Mouse (Mus musculus) hindbrain, embryonic 15.5 days (tissue): ENCODE measurements around the gene Gpcpd1. TPM values are rescaled to one million over a fixed set of nuclear protein-coding genes. Genes with fewer than 3 reads are reported as not detected.

Experiments used
- ATAC-seq: fragments of 200-750 bp; cut with Nextera tagmentation; 2 replicates; pipeline ENCODE4 v1.8.0; 2017; ENCODE audit warnings: low read depth, moderate number of reproducible peaks, moderate TSS enrichment; ENCODE audit not compliant: low FRiP score
- H3K27ac ChIP-seq: fragments of 300-500 bp; sonication (generic); replicated peaks from 2 replicates; pipeline ENCODE4 v1.5.1; 2015; ENCODE audit warnings: mild to moderate bottlenecking, inconsistent platforms
- H3K27me3 ChIP-seq: fragments of 300-500 bp; sonication (generic); 2 replicates; pipeline ENCODE4 v1.6.1; 2015; ENCODE audit warnings: control low read depth, inconsistent platforms
- H3K36me3 ChIP-seq: fragments of 300-500 bp; sonication (generic); 2 replicates; pipeline ENCODE4 v1.6.1; 2015; ENCODE audit warnings: control low read depth, inconsistent platforms
- H3K4me1 ChIP-seq: fragments of 300-500 bp; sonication (generic); replicated peaks from 2 replicates; pipeline ENCODE4 v1.6.1; 2015; ENCODE audit warnings: control low read depth, inconsistent platforms
- H3K4me2 ChIP-seq: fragments of 300-500 bp; sonication (generic); 2 replicates; pipeline ENCODE4 v1.6.1; 2015; ENCODE audit warnings: moderate library complexity, mild to moderate bottlenecking, inconsistent platforms
- H3K4me3 ChIP-seq: fragments of 300-500 bp; sonication (generic); 2 replicates; pipeline ENCODE4 v1.5.1; 2015; ENCODE audit warnings: mild to moderate bottlenecking, inconsistent platforms
- H3K9ac ChIP-seq: fragments of 300-500 bp; sonication (generic); 2 replicates; pipeline ENCODE4 v1.6.1; 2015; ENCODE audit warnings: inconsistent platforms
- H3K9me3 ChIP-seq: fragments of 300-500 bp; sonication (generic); 2 replicates; pipeline ENCODE4 v1.6.1; 2016; ENCODE audit warnings: control low read depth, inconsistent platforms
- WGBS: fragments of 180-500 bp; shearing (Covaris S2); methylation state at CpG from one replicate; pipeline ENCODE4 v1.1.7; 2015; 5-methylcytosine and 5-hydroxymethylcytosine counted together
- polyA plus RNA-seq: library from polyadenylated mRNA; unstranded; fragments of >200 nt; fragmentation: Nextera tagmentation; extraction: Ambion mirVana; gene quantifications from 2 replicates; pipeline ENCODE4 v1.2.1, GENCODE M21; 2015

Gene Gpcpd1
- polyA plus RNA-seq, 1 experiment from 2014 or later = 76.3 TPM

DNA sequence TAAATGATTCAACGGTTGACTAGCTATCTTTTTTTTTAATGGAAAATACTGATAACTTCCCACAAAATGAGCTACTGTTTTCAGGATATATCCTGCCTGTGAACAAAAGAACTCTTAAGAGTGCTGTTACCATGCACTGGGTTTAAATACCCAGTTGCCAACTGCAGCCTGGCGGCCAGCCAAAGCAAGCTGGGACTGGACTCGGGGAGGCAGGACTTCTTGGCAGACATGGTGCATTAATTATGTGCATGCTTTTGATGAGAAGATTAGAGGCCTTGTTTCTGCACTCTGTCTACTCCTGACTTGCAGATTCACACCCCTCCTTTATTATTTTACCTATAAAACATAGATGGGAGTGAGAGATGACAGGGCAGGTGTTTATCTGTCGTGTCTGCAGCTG lies 5.3 kb downstream of the Gpcpd1 start:
- H3K27me3 ChIP-seq = no peaks in the 10 kb centered on the region
- WGBS = 37% methylated on average over 4 of the region's 4 CpGs
- H3K9ac ChIP-seq = no peak overlapping the region
- ATAC-seq = peak; percentile 35
- H3K4me3 ChIP-seq = no peak overlapping the region
- no peaks in the 10 kb centered on the region for H3K36me3 ChIP-seq
- H3K27ac ChIP-seq = peak overlapping the region; percentile 75
- H3K4me2 ChIP-seq = no peak overlapping the region
- H3K4me1 ChIP-seq = peaks cover 15% of the 10 kb centered on the region
- no peaks in the 10 kb centered on the region for H3K9me3 ChIP-seq

DNA sequence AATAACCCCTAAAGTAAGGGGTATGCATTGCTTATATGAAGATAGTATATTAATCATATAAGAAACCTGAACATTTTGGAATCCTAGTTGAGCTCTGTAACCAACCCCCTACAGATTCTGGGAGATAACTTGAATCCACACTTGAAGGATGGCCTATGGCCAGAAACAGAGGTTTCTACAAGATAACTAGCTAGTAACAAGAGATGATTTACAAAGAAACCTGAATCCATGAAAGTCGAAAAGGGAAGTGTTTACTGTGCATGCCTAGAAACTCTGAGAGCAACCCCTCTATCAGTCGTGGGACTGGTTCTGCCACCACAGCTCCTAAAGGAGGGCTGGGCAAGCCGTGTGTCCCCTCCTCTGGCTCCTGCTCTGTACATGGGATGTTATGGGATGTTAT lies 7.8 kb downstream of the Gpcpd1 start:
- H3K9me3 ChIP-seq = no peaks in the 10 kb centered on the region
- H3K27ac ChIP-seq = no peak overlapping the region
- WGBS = 91% methylated on average over 3 of the region's 3 CpGs
- no peaks in the 10 kb centered on the region for H3K27me3 ChIP-seq
- peaks cover 34% of the 10 kb centered on the region for H3K4me1 ChIP-seq
- H3K9ac ChIP-seq = no peak overlapping the region
- no peaks in the 10 kb centered on the region for H3K36me3 ChIP-seq
- no peak for ATAC-seq
- H3K4me2 ChIP-seq = no peak overlapping the region
- no peak overlapping the region for H3K4me3 ChIP-seq

- H3K27me3 ChIP-seq = no peaks in the 10 kb centered on the region
Observed at GRCm38 (mm10) chr2:132578711-132579110, 8.8 kb downstream of the Gpcpd1 start.

DNA sequence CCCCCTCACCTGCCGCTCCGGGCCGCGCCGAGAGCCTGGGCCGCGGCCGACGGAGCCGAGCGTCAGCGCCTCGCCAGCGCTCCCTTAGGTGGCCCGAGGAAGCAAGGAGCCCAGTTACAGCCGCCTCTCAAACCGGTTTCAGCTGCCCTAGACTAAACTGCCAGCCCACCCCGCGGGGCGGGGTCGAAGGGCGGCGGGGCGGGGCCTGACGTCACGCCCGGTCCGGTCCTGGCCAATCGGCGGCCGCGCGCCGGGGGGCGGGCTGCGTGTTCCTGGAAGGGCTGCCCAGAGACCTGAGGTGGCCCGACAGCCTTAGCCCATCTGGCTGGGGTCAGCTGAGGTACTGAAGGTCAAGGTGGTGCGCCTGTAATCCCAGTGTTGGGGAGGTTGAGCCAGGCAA lies 9.5 kb downstream of the Gpcpd1 start:
- Histone ChIP-seq H3K4me2 (peak overlapping the region; percentile 68), H3K27me3 (no peaks in the 10 kb centered on the region), H3K4me3 (peak overlapping the region; percentile 92), H3K36me3 (no peaks in the 10 kb centered on the region), H3K27ac (peak overlapping the region; percentile 99), H3K9ac (peak overlapping the region; percentile 95), H3K9me3 (no peaks in the 10 kb centered on the region), H3K4me1 (peaks cover 26% of the 10 kb centered on the region)
- WGBS = 1% methylated on average over 24 of the region's 38 CpGs
- peak; percentile 98 for ATAC-seq

More at GRCm38 (mm10) chr2:132578711-132579110, 8.8 kb downstream of the Gpcpd1 start:
- Histone ChIP-seq H3K9me3 (no peaks in the 10 kb centered on the region), H3K27ac (peak overlapping the region; percentile 99; the same call in 1 of the 2 replicates), H3K4me3 (peak overlapping the region; percentile 92; the same call in 1 of the 2 replicates), H3K4me1 (peaks cover 29% of the 10 kb centered on the region), H3K36me3 (no peaks in the 10 kb centered on the region), H3K4me2 (peak overlapping the region; percentile 68; the same call in 1 of the 2 replicates), H3K9ac (no peak overlapping the region)
- no peak for ATAC-seq
- WGBS = 95% methylated on average over 3 of the region's 3 CpGs

DNA sequence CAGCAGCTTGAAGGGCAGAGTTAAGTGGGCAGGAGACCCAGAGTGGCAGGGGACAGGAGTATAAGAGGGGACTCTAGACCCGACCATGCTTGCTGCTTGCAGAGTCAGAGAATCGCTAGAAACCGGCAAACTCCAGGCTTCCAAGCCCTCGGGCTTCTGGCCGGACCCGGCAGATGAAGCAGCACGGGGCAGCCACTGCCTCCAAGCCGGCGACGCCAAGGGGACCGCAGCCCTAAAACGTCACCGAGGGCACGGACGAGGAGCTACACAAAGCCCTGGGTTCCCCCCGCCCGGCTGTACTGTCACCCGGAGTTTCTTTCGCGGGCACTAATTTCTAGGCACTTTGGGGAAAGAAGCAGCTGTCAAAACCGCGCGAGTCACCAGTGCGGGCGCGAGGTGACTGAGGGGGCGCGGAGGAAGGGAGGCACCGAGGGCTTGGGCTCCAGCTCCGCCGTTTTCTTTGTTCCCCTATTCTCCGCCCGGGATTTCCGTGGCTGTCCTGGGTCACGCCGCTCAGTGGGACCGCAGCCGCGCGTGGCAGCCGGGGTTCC lies 10.0 kb downstream of the Gpcpd1 start:
- H3K9ac ChIP-seq = peak overlapping the region; percentile 95
- H3K4me3 ChIP-seq = peak overlapping the region; percentile 92
- ATAC-seq = peak; percentile 83
- peaks cover 26% of the 10 kb centered on the region for H3K4me1 ChIP-seq
- H3K27ac ChIP-seq = peak overlapping the region; percentile 99
- WGBS = 0% methylated on average over 38 of the region's 41 CpGs
- no peaks in the 10 kb centered on the region for H3K9me3 ChIP-seq
- no peaks in the 10 kb centered on the region for H3K36me3 ChIP-seq
- H3K27me3 ChIP-seq = no peaks in the 10 kb centered on the region
- H3K4me2 ChIP-seq = peak overlapping the region; percentile 68

- no peaks in the 10 kb centered on the region for H3K9me3 ChIP-seq
- H3K27ac ChIP-seq = no peak overlapping the region
- peaks cover 21% of the 10 kb centered on the region for H3K4me1 ChIP-seq
- no peaks in the 10 kb centered on the region for H3K36me3 ChIP-seq
- ATAC-seq = no peak
- peak overlapping the region; percentile 68 for H3K4me2 ChIP-seq
- no peaks in the 10 kb centered on the region for H3K27me3 ChIP-seq
- peak overlapping the region; percentile 92 for H3K4me3 ChIP-seq
- WGBS = 48% methylated on average over 3 of the region's 3 CpGs
- H3K9ac ChIP-seq = peak overlapping the region; percentile 36
Observed at GRCm38 (mm10) chr2:132576522-132577135, 10.9 kb downstream of the Gpcpd1 start.

DNA sequence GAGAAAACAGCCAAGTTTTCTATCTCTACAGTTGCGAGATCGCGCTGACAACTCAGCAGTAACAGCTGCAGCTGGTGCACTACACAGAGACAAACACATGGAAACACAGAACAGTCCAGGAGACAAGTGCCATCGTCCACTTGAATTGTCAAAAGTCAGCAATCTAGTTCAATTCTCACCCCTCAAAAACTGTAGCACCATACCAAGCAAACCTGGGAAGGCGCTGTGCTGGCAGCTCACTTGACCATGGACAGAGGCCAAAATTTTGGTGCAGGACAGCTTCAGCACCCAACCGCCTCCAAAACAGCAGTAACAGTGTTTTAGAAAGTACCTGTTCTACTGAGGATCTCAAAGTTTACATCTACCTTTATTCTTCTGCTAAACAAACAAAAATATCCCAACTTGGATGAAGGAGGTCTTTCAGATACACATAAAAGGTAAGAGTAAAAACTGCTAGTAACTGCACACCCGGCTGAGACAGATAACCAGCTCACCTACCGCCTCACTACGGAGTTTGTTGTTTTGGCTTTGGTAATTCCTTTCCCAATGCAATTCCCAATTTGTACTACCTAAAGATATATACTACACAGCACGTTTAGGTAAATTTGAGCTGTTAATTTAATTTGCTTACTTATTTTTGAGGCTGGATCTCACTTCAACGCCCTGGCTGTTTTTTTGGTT lies 11.6 kb downstream of the Gpcpd1 start:
- WGBS = 77% methylated on average over 11 of the region's 11 CpGs
- ATAC-seq = no peak
- Histone ChIP-seq H3K9me3 (no peaks in the 10 kb centered on the region), H3K4me1 (peaks cover 20% of the 10 kb centered on the region), H3K9ac (0 out of 2 replicates have a peak overlapping the region, but pooled peaks have one; percentile 13), H3K4me3 (peak overlapping the region; percentile 92), H3K27me3 (no peaks in the 10 kb centered on the region), H3K36me3 (no peaks in the 10 kb centered on the region), H3K27ac (0 out of 2 replicates have a peak overlapping the region, but pooled peaks have one; percentile 30), H3K4me2 (peak overlapping the region; percentile 68)

DNA sequence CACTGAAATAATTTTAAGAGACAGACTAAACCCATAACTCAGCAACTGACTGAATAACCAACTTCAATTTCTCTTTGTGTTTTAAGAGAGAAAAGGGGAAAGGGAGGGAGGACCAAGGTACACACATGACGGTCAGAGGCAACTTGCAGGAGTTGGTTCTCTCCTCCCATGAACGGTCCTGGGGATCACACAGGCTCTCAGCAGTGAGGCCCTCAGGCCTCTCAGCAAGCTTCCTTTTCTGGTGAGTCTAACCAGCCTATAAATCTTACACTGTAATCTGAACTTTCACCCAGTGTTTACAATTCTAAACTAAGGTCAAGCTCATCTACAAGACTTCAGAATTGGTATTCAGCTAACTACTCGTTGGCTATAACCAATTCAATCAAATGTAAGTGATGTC lies 12.3 kb downstream of the Gpcpd1 start:
- Histone ChIP-seq H3K27ac (no peak overlapping the region; the same call in 1 of the 2 replicates), H3K36me3 (peaks cover 2% of the 10 kb centered on the region; the same call in 1 of the 2 replicates), H3K4me2 (peak overlapping the region; percentile 68; the same call in 1 of the 2 replicates), H3K4me3 (0 out of 2 replicates have a peak overlapping the region, but pooled peaks have one; percentile 5), H3K9ac (0 out of 2 replicates have a peak overlapping the region, but pooled peaks have one; percentile 13), H3K27me3 (no peaks in the 10 kb centered on the region), H3K4me1 (peaks cover 20% of the 10 kb centered on the region), H3K9me3 (no peaks in the 10 kb centered on the region)
- 74% methylated on average over 3 of the region's 3 CpGs for WGBS
- ATAC-seq = no peak

DNA sequence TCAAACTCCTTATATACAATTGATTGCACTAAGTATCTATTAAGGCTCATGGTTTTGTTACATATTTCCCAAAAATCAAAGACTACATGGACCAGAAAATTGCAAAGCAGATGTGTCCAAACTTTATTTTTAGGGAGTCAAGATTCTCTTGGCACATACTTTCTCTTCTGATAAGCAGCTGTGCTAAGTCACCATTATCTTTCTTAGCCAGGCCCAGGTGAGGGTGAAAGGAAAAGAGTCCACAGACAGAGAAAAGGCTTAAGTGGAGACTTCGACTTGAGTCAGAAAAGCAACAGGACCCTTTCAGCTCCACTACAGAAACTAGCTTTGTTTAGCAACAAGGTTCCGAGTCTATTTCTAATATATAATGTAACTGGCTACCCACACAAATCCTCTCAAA lies 14.2 kb downstream of the Gpcpd1 start:
- Histone ChIP-seq H3K27me3 (no peaks in the 10 kb centered on the region), H3K36me3 (peaks cover 16% of the 10 kb centered on the region; the same call in 1 of the 2 replicates), H3K9me3 (no peaks in the 10 kb centered on the region), H3K27ac (no peak overlapping the region), H3K4me1 (peaks cover 20% of the 10 kb centered on the region), H3K9ac (no peak overlapping the region), H3K4me3 (no peak overlapping the region), H3K4me2 (no peak overlapping the region)
- ATAC-seq = no peak
- 96% methylated on average over 2 of the region's 2 CpGs for WGBS

GRCm38 (mm10) chr2:132572651-132573050 lies 14.9 kb downstream of the Gpcpd1 start:
- H3K9me3 ChIP-seq = no peaks in the 10 kb centered on the region
- WGBS = 96% methylated on average over 3 of the region's 3 CpGs
- no peak overlapping the region for H3K4me3 ChIP-seq
- no peak for ATAC-seq
- H3K4me1 ChIP-seq = peaks cover 20% of the 10 kb centered on the region
- no peak overlapping the region for H3K9ac ChIP-seq
- peaks cover 19% of the 10 kb centered on the region; the same call in 1 of the 2 replicates for H3K36me3 ChIP-seq
- no peaks in the 10 kb centered on the region for H3K27me3 ChIP-seq
- H3K27ac ChIP-seq = no peak overlapping the region
- no peak overlapping the region for H3K4me2 ChIP-seq

DNA sequence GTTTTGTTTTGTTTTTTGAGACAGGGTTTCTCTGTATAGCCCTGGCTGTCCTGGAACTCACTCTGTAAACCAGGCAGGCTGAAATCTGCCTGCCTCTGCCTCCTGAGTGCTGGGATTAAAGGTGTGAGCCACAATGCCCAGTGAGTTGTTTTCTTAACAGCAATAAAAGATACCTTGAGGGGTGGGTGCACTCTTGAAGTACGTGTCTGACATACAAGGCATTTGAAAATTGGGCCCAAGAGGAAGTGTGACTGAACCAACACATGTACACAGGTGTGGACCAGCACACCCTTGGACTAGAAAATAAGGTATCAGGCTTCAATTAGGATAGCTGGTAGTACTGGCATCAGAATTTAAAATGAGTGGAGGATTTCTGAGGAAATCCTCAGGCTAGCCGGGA lies 16.2 kb downstream of the Gpcpd1 start:
- Histone ChIP-seq H3K4me1 (peaks cover 14% of the 10 kb centered on the region), H3K4me3 (no peak overlapping the region), H3K9me3 (no peaks in the 10 kb centered on the region), H3K27me3 (no peaks in the 10 kb centered on the region), H3K27ac (no peak overlapping the region), H3K9ac (no peak overlapping the region), H3K4me2 (no peak overlapping the region), H3K36me3 (peaks cover 26% of the 10 kb centered on the region)
- ATAC-seq = no peak
- WGBS = 97% methylated on average over 2 of the region's 2 CpGs

DNA sequence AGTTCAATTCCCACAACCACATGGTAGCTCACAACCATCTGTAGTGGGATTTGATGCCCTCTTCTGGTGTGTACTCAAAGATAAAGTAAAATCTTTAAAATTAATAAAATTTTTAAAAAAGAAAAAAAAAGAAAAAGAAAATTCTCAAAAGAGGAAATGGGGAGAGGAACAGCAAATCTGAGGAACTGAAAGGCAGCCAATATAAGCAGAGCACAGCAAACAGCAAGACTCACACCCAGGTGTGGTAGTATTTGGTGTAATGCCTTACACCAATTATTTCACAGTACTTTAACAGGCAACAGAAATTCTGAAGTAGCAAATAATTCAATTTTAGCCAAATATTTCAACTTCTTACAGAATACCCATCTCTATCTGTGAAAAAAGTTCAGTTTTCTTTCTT lies 16.7 kb downstream of the Gpcpd1 start:
- Histone ChIP-seq H3K27me3 (no peaks in the 10 kb centered on the region), H3K4me1 (peaks cover 9% of the 10 kb centered on the region), H3K4me3 (no peak overlapping the region), H3K9me3 (no peaks in the 10 kb centered on the region), H3K9ac (no peak overlapping the region), H3K36me3 (peaks cover 26% of the 10 kb centered on the region), H3K4me2 (no peak overlapping the region), H3K27ac (no peak overlapping the region)
- no peak for ATAC-seq
